Mouse (Mus musculus) ES-E14 (cell line): ENCODE results near the gene Olfr532.

Experiments
- CHD2 ChIP-seq: IDR thresholded peaks from 2 replicates; pipeline ENCODE4 v1.6.1; 2014; ENCODE audit warnings: mild to moderate bottlenecking, low read depth, low read length, inconsistent platforms
- MAFK ChIP-seq: IDR thresholded peaks from 2 replicates; pipeline ENCODE4 v1.6.1; 2014; ENCODE audit warnings: mild to moderate bottlenecking, low read depth, low read length, inconsistent platforms; ENCODE audit not compliant: insufficient read depth
- ZC3H11A ChIP-seq: IDR thresholded peaks from 2 replicates; pipeline ENCODE4 v1.6.1; 2012; ENCODE audit warnings: low read depth, mild to moderate bottlenecking, inconsistent platforms, low read length, borderline replicate concordance
- ZNF384 ChIP-seq: IDR thresholded peaks from 2 replicates; pipeline ENCODE4 v1.6.1; 2012; ENCODE audit warnings: low read depth, low read length, inconsistent platforms

DNA sequence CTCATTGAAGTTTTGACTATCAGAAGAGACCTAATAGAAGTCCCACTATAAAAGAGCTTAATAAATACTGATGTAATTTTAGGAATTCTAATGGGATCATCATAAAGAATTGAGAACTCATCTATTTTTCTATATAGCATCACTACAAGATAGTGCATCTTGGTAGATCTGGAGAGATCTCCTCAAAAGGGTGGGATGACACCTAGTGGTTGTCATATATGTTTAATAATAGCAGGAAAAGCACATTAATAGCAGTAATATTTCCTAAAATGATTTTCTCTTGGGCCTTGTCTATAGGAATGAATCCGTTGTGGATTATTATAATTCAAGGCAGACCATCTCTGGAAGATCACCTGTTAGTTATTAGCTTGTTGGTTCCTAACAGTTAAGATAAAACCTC lies 21.7 kb upstream of the Olfr532 start:
- TF ChIP-seq ZNF384: no peak
- TF ChIP-seq CHD2: no peak
- no peak for TF ChIP-seq MAFK
- TF ChIP-seq ZC3H11A: no peak
